Mouse (Mus musculus) adrenal gland, postnatal 10 days (tissue): ENCODE data around the gene Cd59b. TPM values are rescaled to one million over a fixed set of nuclear protein-coding genes. Genes with fewer than 3 reads are reported as not detected.
"Not testable (repeated sequence)": the region's sequence is repeated elsewhere in the genome, so short reads cannot be mapped to it uniquely, and the experiment has no call there.

Experiments used
- DNase-seq: peaks from one replicate; pipeline ENCODE4 v3.0.0; 2021; ENCODE audit warnings: mixed read lengths
- total RNA-seq, 2 experiments: library from RNA; stranded (reverse); gene quantifications; 2 replicates each; pipeline ENCODE4 v1.2.3; 2021

Gene Cd59b
- total RNA-seq, 2 experiments from 2014 or later: 4.7 to 5.0 TPM

- DNase-seq: not testable (repeated sequence)
These were observed 4.1 kb upstream of the Cd59b start, which contains the start of gene Gm10912 for GRCm38 (mm10) chr2:104065526-104065925. Gene Gm10912, plus strand, starts transcription at chr2:104065826.

GRCm38 (mm10) chr2:104068450-104068849, 1.2 kb upstream of the Cd59b start, which contains the start of gene Gm10799:
Gene Gm10799, minus strand, starts transcription at chr2:104068550.
- DNase-seq: not testable (repeated sequence)

- not testable (repeated sequence) for DNase-seq
These were observed 8.6 kb downstream of the Cd59b start for GRCm38 (mm10) chr2:104078285-104078684.

GRCm38 (mm10) chr2:104081436-104082050, 11.9 kb downstream of the Cd59b start:
- not testable (repeated sequence) for DNase-seq

GRCm38 (mm10) chr2:104082474-104082873, 12.8 kb downstream of the Cd59b start:
- DNase-seq: no peak

GRCm38 (mm10) chr2:104084027-104084426, 14.4 kb downstream of the Cd59b start:
- not testable (repeated sequence) for DNase-seq

- DNase-seq: not testable (repeated sequence)
These were observed 17.9 kb downstream of the Cd59b start for GRCm38 (mm10) chr2:104087562-104087961.

GRCm38 (mm10) chr2:104093305-104093704, 23.7 kb downstream of the Cd59b start:
- DNase-seq: no peak

- peak; percentile 92 for DNase-seq
These were observed 26.1 kb downstream of the Cd59b start, which contains the start of gene Cd59a for GRCm38 (mm10) chr2:104095741-104096213. Gene Cd59a, plus strand, starts transcription at chr2:104095801.

- DNase-seq: no peak
These were observed 26.6 kb downstream of the Cd59b start for GRCm38 (mm10) chr2:104096256-104096655.

- DNase-seq: not testable (repeated sequence)
These were observed 27.1 kb downstream of the Cd59b start for GRCm38 (mm10) chr2:104096796-104097195.

GRCm38 (mm10) chr2:104097396-104097795, 27.7 kb downstream of the Cd59b start:
- not testable (repeated sequence) for DNase-seq

GRCm38 (mm10) chr2:104098529-104099230, 29.0 kb downstream of the Cd59b start:
- DNase-seq: no peak

- DNase-seq: no peak
These were observed 29.6 kb downstream of the Cd59b start for GRCm38 (mm10) chr2:104099231-104099585.

GRCm38 (mm10) chr2:104099946-104100345, 30.3 kb downstream of the Cd59b start:
- no peak for DNase-seq

- DNase-seq: no peak
These were observed 35.2 kb downstream of the Cd59b start for GRCm38 (mm10) chr2:104104800-104105199.

GRCm38 (mm10) chr2:104109021-104109420, 39.4 kb downstream of the Cd59b start:
- DNase-seq: not testable (repeated sequence)

- no peak for DNase-seq
These were observed 39.9 kb downstream of the Cd59b start for GRCm38 (mm10) chr2:104109528-104109927.

GRCm38 (mm10) chr2:104110031-104110430, 40.4 kb downstream of the Cd59b start:
- DNase-seq: no peak

GRCm38 (mm10) chr2:104111170-104111797, 41.6 kb downstream of the Cd59b start:
- not testable (repeated sequence) for DNase-seq

GRCm38 (mm10) chr2:104113563-104113962, 43.9 kb downstream of the Cd59b start:
- not testable (repeated sequence) for DNase-seq

GRCm38 (mm10) chr2:104114898-104115297, 45.2 kb downstream of the Cd59b start:
- no peak for DNase-seq

- not testable (repeated sequence) for DNase-seq
These were observed 47.5 kb downstream of the Cd59b start for GRCm38 (mm10) chr2:104117173-104117572.
